ENCODE assay signal across 8 mouse cellular contexts in genomic region chr14:100009790-100010382, GRCm38 (mm10).
DNase-seq lines count a peak whose midpoint lies in the region.

No protein-coding gene starts in this region.

- H3K27me3 ChIP-seq in embryonic facial prominence, embryonic 10.5 days (replicated peaks; ENCODE audit: low read depth, poor library complexity, severe bottlenecking), result no peaks in the 10 kb centered on the region

- H3K9me3 ChIP-seq in embryonic facial prominence, embryonic 10.5 days, result no peaks in the 10 kb centered on the region

- no peak overlapping the region for H3K4me3 ChIP-seq in embryonic facial prominence, embryonic 10.5 days

- whole genome bisulfite sequencing in embryonic facial prominence, embryonic 10.5 days, result 48% methylated on average over 4 of the region's 4 CpGs

- H3K4me1 ChIP-seq in embryonic facial prominence, embryonic 10.5 days, result no peaks in the 10 kb centered on the region

- no peak overlapping the region for H3K27ac ChIP-seq in embryonic facial prominence, embryonic 10.5 days (replicated peaks)

- H3K36me3 ChIP-seq in embryonic facial prominence, embryonic 10.5 days (replicated peaks), result no peaks in the 10 kb centered on the region

- peak; percentile 47 for DNase-seq in testis, postnatal 10 days (ENCODE audit: low spot score)
- DNase-seq in testis, postnatal 14 days (ENCODE audit: low spot score), result no peak
- peak; percentile 4 for DNase-seq in adrenal gland, postnatal 25 days
- peak; percentile 35 for DNase-seq in embryonic facial prominence, embryonic 10.5 days (ENCODE audit: low spot score)
- peak; percentile 61 for DNase-seq in induced T-regulatory cell, adult 2 months (ENCODE audit: low read depth)
- peak; percentile 14 to 20 for DNase-seq in left cerebral cortex, adult 8-10 months (ENCODE audit: low spot score in 2 of 2)
- peak; percentile 40 for DNase-seq in naive thymus-derived CD4-positive, alpha-beta T cell, adult 2 months (ENCODE audit: low read depth)
- no peak for DNase-seq in spleen, postnatal 36 days (ENCODE audit: low spot score in 2 of 2)

Comparison
In these comparisons a context has a peak if more than half of its experiments do, and no peak if none do; other contexts are left out.
1. DNase-seq: peak in testis, postnatal 10 days (single experiment), adrenal gland, postnatal 25 days (single experiment), embryonic facial prominence, embryonic 10.5 days (single experiment), induced T-regulatory cell, adult 2 months (single experiment), left cerebral cortex, adult 8-10 months (2 of 2) and naive thymus-derived CD4-positive, alpha-beta T cell, adult 2 months (single experiment); none in testis, postnatal 14 days (single experiment) and spleen, postnatal 36 days (0 of 2).